Mouse (Mus musculus): ENCODE data around the gene Smlr1.

DNA sequence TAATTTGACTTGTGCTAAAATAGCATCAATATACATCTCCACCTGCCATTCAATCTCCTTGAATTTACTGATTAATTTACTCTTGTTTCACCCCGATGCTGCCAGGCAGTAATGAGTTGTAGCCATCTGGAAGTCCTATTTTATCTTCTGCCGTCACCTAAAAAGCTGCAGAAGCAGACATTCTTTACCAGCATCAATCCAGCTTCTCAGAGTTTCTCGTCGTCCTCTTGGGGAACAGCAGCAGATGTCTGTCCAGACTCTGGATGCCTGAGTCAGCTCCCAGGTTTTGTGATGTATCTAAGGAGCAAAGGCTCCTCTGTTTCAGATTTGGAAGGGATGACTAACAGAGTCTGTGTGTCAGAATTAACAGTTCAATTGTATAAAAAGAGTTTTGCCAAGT is 16.9 kb upstream of the Smlr1 start:
- TF ChIP-seq CTCF (IDR thresholded peaks at IDR 0.05) (no peak), EP300 (IDR thresholded peaks at IDR 0.05) (no peak)
